Mouse (Mus musculus) embryonic facial prominence, embryonic 12.5 days (tissue): ENCODE data around the gene Vmn1r6. TPM values are rescaled to one million over a fixed set of nuclear protein-coding genes. Genes with fewer than 3 reads are reported as not detected.
"Not testable (repeated sequence)": the region's sequence is repeated elsewhere in the genome, so short reads cannot be mapped to it uniquely, and the experiment has no call there.

ENCODE experiments used
- ATAC-seq: fragments of 200-750 bp; cut with Nextera tagmentation; 2 replicates; pipeline ENCODE4 v1.8.0; 2017; ENCODE audit not compliant: insufficient number of reproducible peaks, insufficient read depth, low FRiP score, low TSS enrichment
- H3K27ac ChIP-seq: fragments of 300-500 bp; sonication (generic); 2 replicates; pipeline ENCODE4 v1.5.1; 2016; ENCODE audit warnings: mild to moderate bottlenecking
- H3K27me3 ChIP-seq: fragments of 300-500 bp; sonication (generic); 2 replicates; pipeline ENCODE4 v1.6.1; 2016; ENCODE audit warnings: mild to moderate bottlenecking, moderate library complexity
- H3K36me3 ChIP-seq: fragments of 300-500 bp; sonication (generic); 2 replicates; pipeline ENCODE4 v1.6.1; 2016; ENCODE audit warnings: mild to moderate bottlenecking
- H3K4me1 ChIP-seq: fragments of 300-500 bp; sonication (generic); 2 replicates; pipeline ENCODE4 v1.6.1; 2016
- H3K4me2 ChIP-seq: fragments of 300-500 bp; sonication (generic); replicated peaks from 2 replicates; pipeline ENCODE4 v1.6.1; 2016; ENCODE audit warnings: mild to moderate bottlenecking, moderate library complexity
- H3K4me3 ChIP-seq: fragments of 300-500 bp; sonication (generic); 2 replicates; pipeline ENCODE4 v1.5.1; 2016; ENCODE audit warnings: mild to moderate bottlenecking
- H3K9ac ChIP-seq: fragments of 300-500 bp; sonication (generic); 2 replicates; pipeline ENCODE4 v1.6.1; 2016; ENCODE audit warnings: mild to moderate bottlenecking, moderate library complexity
- H3K9me3 ChIP-seq: fragments of 300-500 bp; sonication (generic); 2 replicates; pipeline ENCODE4 v1.6.1; 2016; ENCODE audit warnings: mild to moderate bottlenecking, moderate library complexity
- WGBS: fragments of 180-500 bp; shearing (Covaris S2); methylation state at CpG from one replicate; pipeline ENCODE4 v1.1.7; 2016; 5-methylcytosine and 5-hydroxymethylcytosine counted together
- polyA plus RNA-seq: library from polyadenylated mRNA; unstranded; fragments of >200 nt; fragmentation: Nextera tagmentation; extraction: Ambion mirVana; gene quantifications from 2 replicates; pipeline ENCODE4 v1.2.1, GENCODE M21; 2016

The Vmn1r6 gene
- polyA plus RNA-seq: not detected in 2 replicates

- Histone ChIP-seq H3K9me3 (no peaks in the 10 kb centered on the region), H3K4me3 (no peak within 1 kb of the TSS), H3K27ac (no peak within 1 kb of the TSS), H3K4me2 (no peak within 1 kb of the TSS), H3K36me3 (no peaks in the 10 kb centered on the region), H3K4me1 (no peaks in the 10 kb centered on the region), H3K9ac (no peak within 1 kb of the TSS), H3K27me3 (no peaks in the 10 kb centered on the region)
- ATAC-seq: no peak
- 84% methylated on average over 2 of the region's 2 CpGs for WGBS
Observed at GRCm38 (mm10) chr6:56996943-56997342, at the start of gene Vmn1r6. Vmn1r6 (plus strand) TSS chr6:56997243.

GRCm38 (mm10) chr6:56956436-56956835 is 40.6 kb upstream of the Vmn1r6 start:
- Histone ChIP-seq H3K27ac (no peak overlapping the region), H3K4me1 (no peaks in the 10 kb centered on the region), H3K4me3 (no peak overlapping the region), H3K36me3 (no peaks in the 10 kb centered on the region), H3K4me2 (no peak overlapping the region), H3K27me3 (no peaks in the 10 kb centered on the region), H3K9ac (no peak overlapping the region), H3K9me3 (no peaks in the 10 kb centered on the region)
- no peak for ATAC-seq
- 76% methylated on average over 5 of the region's 5 CpGs for WGBS

- no peak for ATAC-seq
- H3K27ac ChIP-seq: no peak within 1 kb of the TSS
Observed at GRCm38 (mm10) chr6:56969973-56970372, 27.1 kb upstream of the Vmn1r6 start, which contains the start of gene Vmn1r5. Vmn1r5 (plus strand) TSS chr6:56970273.

GRCm38 (mm10) chr6:57025224-57025623 is 28.2 kb downstream of the Vmn1r6 start, which contains the start of gene Vmn1r7:
Vmn1r7 (minus strand) TSS chr6:57025324.
- H3K4me3 ChIP-seq, H3K27ac ChIP-seq, H3K9ac ChIP-seq, H3K36me3 ChIP-seq, ATAC-seq, H3K4me2 ChIP-seq, H3K4me1 ChIP-seq, H3K9me3 ChIP-seq, H3K27me3 ChIP-seq: not testable (repeated sequence)
- WGBS: 85% methylated on average over 2 of the region's 2 CpGs

More at GRCm38 (mm10) chr6:56969973-56970372, 27.1 kb upstream of the Vmn1r6 start, which contains the start of gene Vmn1r5:
- Histone ChIP-seq H3K27me3 (no peaks in the 10 kb centered on the region), H3K9ac (no peak within 1 kb of the TSS), H3K4me3 (no peak within 1 kb of the TSS), H3K36me3 (no peaks in the 10 kb centered on the region), H3K4me2 (no peak within 1 kb of the TSS), H3K4me1 (no peaks in the 10 kb centered on the region), H3K9me3 (no peaks in the 10 kb centered on the region)

GRCm38 (mm10) chr6:57031984-57032383 is 34.9 kb downstream of the Vmn1r6 start, which contains the start of gene Vmn1r8:
Vmn1r8 (plus strand) TSS chr6:57032284.
- H3K9ac ChIP-seq: no peak within 1 kb of the TSS
- no peak for ATAC-seq
- no peaks in the 10 kb centered on the region for H3K27me3 ChIP-seq
- no peak within 1 kb of the TSS for H3K27ac ChIP-seq
- no peaks in the 10 kb centered on the region for H3K36me3 ChIP-seq
- no peaks in the 10 kb centered on the region for H3K9me3 ChIP-seq
- no peak within 1 kb of the TSS for H3K4me2 ChIP-seq
- no peaks in the 10 kb centered on the region for H3K4me1 ChIP-seq
- no peak within 1 kb of the TSS for H3K4me3 ChIP-seq

- Histone ChIP-seq H3K4me3 (no peak overlapping the region), H3K27me3 (no peaks in the 10 kb centered on the region), H3K4me1 (no peaks in the 10 kb centered on the region), H3K36me3 (no peaks in the 10 kb centered on the region), H3K9me3 (no peaks in the 10 kb centered on the region), H3K9ac (no peak overlapping the region), H3K27ac (no peak overlapping the region), H3K4me2 (no peak overlapping the region)
- WGBS: 73% methylated on average over 2 of the region's 2 CpGs
- ATAC-seq: no peak
Observed at GRCm38 (mm10) chr6:57034674-57035073, 37.6 kb downstream of the Vmn1r6 start.

Other genes with a start within 250 kb of the Vmn1r6 start
- gene Kbtbd2, start 199.4 kb upstream of the Vmn1r6 start, polyA plus RNA-seq: 44.8 and 45.6 TPM in 2 replicates
- 130 and 135 TPM in 2 replicates for gene Fkbp9, start 165.2 kb upstream of the Vmn1r6 start, polyA plus RNA-seq
- 64.5 and 69.2 TPM in 2 replicates for gene Nt5c3, start 73.3 kb upstream of the Vmn1r6 start, polyA plus RNA-seq
- gene Vmn1r4, start 73.2 kb upstream of the Vmn1r6 start, polyA plus RNA-seq: 0.28 and 0.46 TPM in 2 replicates
- not detected in 2 replicates for gene Vmn1r5, start 27.0 kb upstream of the Vmn1r6 start, polyA plus RNA-seq
- gene Vmn1r7, start 28.1 kb downstream of the Vmn1r6 start, polyA plus RNA-seq: not detected in 2 replicates
- not detected in 2 replicates for gene Vmn1r8, start 35.0 kb downstream of the Vmn1r6 start, polyA plus RNA-seq
- not detected in 2 replicates for gene Vmn1r9, start 69.5 kb downstream of the Vmn1r6 start, polyA plus RNA-seq
- gene Vmn1r10, start 112.2 kb downstream of the Vmn1r6 start, polyA plus RNA-seq: not detected in 2 replicates
- not detected in 2 replicates for gene Vmn1r11, start 136.2 kb downstream of the Vmn1r6 start, polyA plus RNA-seq
- gene Vmn1r12, start 159.7 kb downstream of the Vmn1r6 start, polyA plus RNA-seq: not detected in 2 replicates
- not detected in 2 replicates for gene Vmn1r13, start 206.0 kb downstream of the Vmn1r6 start, polyA plus RNA-seq
- gene Vmn1r14, start 234.4 kb downstream of the Vmn1r6 start, polyA plus RNA-seq: not detected in 2 replicates